Mouse (Mus musculus): ENCODE measurements at regions not wholly inside any gene's neighbourhood (a gene's known extent, or its start where the extent isn't known, plus 50 kb on each side); places are given as distances from the start of the nearest gene placed in this dataset.

DNA sequence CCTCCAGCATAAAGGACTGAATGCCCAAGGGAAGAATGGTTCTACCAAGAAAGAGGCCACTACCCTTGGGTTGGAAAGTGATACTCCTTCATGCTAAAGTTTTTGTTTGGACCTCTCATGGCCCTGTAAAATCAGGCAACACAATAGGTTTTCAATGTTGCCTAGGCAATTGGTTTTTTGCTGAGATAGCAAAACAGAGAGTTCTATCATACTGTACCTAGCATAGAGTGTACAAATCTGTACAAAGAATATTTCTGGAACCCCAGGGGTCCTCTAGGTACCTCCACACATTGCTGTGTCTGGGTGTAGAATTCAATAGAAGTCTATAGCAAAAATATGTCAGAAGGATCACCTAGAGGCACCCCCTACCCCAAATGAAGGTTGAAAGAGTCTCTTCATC, 483.4 kb upstream of the Kif2a start:
- TF ChIP-seq CTCF (IDR thresholded peaks at IDR 0.05; ENCODE audit: extremely low read depth, insufficient read depth, low read length) (no peak), POLR2A (IDR thresholded peaks at IDR 0.05; ENCODE audit: extremely low read depth, insufficient read depth, low read length) (no peak)

Measured in cortical plate, adult 2 months (tissue).